Mouse (Mus musculus): ENCODE results near the gene Phf21a. TPM values are rescaled to one million over a fixed set of nuclear protein-coding genes. Genes with fewer than 3 reads are reported as not detected.

Gene Phf21a
- total RNA-seq, 1 experiment from 2014 or later = 95.3 TPM

DNA sequence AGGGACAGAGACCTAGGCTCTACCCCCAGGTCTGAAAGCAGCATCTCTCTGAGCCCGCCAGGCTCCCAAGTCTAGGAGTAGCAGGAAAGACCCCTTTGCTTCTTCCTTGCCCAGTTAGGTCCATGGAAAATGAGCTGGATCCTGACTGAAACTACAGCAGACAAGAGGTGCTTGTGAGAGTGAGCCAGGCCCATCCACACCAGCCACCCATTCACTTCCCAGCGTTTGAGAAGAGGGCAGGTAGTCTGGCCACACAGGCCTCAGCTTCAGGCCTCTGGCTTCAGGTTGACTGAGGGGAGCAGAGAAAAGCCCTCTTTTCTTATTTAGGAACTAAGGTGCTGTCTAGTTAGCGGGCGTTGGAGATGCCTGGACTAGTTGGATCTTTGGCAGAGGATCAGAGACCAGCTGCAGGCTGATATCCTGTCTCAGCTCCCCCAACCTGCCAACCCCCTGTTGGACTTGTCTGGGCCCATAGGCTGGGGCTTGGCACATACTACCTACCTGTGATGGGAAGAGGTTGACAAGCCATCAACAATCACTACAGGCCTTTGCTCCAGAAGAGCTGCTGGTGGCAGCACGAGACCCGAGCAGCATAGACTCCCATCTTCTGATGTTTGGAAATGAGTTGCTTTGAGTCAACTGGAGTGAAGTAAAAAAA, 269.8 kb downstream of the Phf21a start:
- DNase-seq = peak; percentile 1

DNA sequence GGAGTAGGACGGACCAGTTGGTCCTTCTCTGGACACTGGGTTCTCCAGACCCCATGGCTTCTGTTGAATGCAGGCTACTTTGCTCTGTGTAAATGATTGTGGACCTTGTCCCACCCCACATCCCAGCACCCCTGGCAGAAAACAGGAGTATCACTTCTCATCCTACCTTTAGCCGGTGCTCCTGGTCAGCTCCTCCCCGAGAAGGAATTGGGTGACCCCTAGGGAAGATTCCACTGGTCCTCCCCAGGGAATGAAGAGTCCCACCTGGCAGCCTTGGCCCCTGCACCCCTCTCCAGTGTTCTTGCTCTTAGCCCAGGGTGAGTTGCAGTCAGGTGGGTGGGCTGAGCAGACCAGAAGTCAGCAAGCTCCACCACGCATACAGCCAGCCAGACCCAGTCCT, 271.2 kb downstream of the Phf21a start:
- DNase-seq = no peak

DNA sequence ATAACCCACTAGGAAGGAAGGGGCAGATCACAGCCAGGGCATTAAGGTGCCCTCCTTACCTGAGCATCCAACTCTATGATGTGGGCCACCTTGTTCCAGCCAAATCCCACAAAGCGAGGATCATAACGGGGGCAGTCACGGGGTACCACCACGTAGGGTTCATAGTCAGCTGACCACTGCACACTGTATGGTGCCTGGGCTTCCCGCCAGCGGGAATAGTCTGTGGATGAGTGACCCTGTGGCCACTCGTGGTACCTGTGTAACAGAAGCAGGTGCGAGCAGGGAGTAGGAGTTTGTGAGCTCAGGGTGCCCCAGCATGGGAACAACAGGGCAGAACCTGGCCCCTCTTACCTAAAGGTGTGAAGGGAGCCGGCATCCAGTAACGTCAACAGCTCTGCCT, 272.7 kb downstream of the Phf21a start:
- DNase-seq = no peak

DNA sequence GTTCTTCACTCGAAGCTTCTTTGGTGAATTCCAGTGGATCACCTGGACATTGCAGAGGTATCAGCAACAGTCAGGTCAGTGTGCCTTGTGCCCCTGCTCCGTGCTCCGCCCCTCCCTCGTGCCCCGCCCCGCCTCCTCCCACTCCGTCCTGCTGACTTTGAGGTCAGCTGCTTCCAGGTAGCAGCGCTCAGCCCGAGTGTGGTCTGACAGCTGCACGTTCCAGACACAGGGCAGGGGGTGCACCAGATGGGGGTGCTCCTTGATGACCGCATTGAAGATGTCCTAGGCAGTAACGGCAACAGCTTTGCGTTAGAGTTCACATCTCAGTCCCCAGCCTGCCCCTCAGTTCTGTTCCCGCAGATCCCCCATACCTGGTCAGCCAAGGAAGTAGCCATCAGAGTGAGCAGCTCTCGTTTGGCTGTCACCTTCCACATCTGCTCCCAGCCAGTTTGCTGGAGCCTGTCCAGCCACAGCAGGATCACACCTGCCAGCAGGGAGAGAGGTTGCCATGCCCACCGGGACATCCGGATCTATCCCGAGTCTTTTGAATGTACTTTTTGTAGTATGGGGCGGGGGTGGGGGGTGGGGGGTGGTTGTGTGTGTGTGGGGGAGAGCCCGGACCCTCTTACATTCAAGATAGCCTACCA, 274.6 kb downstream of the Phf21a start:
- no peak for DNase-seq

DNA sequence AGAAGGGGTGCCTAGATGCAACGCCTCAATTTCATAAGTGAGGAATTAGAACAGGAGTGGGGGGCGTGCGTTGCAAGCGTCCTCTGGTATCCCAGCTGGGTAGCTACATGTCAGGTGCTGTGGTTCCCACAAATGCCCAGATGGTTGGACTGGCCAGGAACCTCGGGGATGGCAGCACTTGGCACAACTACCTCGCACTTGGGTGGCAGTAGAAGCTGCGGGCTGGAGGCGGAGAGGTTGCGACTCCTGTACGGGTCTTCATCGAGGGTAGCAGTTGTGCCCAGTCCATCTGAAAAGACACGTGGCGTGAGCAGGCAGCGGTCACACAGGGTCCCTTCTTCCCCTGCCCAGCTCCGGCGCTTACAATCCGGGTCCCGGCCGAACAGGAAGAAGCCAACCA, 277.5 kb downstream of the Phf21a start:
- no peak for DNase-seq

DNA sequence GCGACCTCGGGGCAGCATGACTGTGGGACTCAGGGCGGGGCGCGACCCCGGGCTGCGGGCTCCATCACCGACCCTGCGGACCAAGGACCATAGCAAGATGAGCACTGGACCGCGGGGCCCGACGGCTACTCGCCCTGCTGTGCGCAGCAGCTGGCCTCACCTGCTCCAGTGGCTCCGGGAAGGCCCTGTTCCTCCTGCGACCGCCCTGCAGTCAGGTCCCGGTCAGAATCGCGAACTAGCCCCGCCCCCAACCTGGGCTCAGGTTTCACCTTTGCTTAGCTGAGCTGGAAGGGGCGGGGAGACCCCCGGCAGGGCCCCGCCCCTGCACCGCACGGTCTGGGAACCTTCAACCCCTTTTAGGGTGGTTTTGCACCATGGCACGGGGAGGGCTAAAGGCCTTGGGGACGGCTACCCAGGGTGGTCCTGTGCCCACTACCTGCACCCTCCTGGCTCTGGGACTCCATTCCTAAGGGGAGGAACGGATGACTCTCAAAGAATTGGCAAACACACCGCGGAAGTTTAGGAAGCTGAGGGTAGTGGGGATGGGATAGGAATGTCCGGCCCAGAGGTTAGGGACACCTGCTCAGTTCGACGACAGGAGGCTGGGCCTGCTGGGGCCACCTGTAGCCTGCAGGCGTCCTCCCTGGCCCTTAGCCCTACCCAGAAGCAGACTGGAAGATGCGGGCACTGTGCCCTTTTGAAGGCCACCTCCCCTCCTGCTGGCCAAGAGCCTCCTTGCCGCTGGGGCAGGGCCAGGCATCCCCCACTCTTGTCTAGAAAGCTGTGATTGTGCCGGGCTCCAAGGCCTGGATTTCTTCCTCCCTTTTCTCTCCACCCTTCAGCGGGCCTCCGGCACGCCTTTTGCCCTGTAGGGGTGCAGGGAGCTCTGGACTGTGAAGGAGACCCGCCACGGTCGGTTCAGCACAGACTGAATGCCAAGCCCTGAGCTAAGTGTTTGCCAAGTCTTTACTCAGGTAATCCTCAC, 278.2 kb downstream of the Phf21a start:
- DNase-seq = peak; percentile 28

DNA sequence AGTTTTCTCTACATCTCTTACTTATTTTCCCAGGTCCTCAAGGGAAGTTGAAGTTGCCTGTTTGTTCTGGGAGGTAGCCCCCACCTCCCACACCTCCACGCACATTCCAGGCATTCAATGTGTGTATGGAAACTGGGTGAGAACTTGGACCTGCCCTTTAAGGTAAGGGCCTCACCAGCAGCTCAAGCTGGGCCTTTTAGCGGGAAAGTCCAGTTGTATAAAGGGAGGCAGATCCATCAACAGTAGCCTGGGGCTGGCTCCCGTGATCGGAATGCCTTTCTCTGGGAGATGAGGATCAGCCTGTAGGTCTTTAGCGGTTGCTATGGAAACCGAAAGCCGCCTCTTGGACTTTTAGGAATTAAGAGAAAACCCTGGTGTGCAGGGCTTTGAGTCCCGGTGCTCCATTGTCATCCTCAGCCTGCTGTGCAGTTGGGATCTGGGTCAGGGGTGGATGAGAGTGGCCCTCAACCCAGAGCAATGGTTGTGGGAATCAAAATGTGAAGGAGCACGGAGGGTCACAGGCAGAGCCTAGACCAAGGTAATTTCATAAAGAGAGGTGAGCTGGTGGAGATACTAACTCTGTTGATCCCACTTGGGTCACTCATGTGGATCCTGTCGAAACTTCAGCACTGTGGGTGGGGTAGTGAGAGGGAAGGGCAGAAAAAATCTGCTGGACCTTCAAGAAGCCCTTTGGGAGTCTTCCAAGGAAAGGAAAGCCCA, 279.2 kb downstream of the Phf21a start:
- DNase-seq = no peak

DNA sequence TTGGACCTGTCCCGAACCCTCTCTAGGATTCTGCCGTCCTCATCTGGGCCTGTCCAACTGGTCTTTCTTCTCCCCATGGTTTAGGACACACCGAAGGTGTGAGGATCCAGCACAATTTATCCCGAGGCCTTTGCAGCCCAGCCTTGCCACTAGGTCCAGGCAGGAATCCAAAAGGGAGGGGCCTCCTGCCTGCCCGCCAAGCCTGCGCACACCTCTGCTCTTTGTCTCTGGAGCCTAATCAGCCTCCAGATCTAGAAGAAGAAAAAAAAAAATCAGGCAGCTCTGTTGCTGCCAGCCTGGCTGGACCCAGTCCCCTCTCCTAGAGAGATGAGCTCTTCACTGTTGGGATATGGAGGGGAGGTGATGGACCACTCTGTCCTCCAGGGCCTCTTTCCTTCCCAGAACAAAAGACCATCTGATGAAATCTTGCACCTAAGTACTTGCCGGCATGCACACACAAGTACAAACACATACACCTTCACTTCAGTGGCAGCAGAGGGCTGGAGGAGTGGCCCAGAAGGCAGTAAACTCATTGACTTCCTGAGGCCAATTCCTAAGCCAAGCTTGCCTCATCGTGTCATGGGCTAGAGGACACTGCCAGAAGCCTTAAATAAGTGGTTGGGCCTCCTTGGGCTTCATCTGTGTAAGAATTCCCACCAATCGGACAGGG, 280.0 kb downstream of the Phf21a start:
- DNase-seq = peak; percentile 61

DNA sequence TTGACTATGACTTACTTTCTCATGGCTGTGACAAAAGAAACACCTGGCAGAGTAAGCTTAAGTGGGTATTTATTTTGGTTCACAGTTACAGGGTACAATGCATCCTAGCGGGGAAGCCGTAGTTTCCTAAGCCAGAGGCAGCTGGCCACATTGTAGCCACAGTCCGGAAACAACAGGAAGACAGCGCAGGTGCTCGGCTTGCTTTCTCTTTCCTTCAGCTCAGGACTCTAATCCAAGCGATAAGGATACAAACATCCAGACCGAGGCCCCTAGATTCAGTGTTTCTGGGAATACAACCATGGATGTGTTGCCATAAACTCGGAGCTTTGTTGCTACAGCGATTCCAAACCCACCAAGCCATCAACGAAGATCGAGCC, 280.5 kb downstream of the Phf21a start:
- no peak for DNase-seq

DNA sequence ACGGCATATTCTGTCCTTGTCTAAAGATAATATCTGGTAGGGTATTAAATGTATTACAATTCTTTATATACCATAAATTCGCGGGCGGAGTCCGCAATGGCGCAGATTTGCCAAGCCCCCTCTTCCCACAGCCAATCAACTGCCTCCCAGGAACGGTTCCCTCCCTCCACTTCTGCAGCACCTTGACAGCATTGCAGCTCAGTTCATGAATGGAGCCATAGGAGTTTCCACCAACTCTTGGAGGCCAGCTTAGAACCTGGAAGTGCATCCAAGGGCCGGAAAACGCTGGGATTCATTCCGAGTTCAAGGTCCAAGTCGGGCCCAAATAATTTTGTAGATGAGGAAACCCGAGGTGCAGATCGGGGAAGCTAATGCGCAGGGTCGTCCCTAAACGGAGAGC, 281.6 kb downstream of the Phf21a start, which contains the start of the genes Pex16 and Large2:
Gene Pex16, plus strand, starts transcription at position 163 of the 400 bp plus-strand sequence.
Gene Large2, minus strand, starts transcription at position 356 of the 400 bp plus-strand sequence.
- DNase-seq = peak; percentile 31

DNA sequence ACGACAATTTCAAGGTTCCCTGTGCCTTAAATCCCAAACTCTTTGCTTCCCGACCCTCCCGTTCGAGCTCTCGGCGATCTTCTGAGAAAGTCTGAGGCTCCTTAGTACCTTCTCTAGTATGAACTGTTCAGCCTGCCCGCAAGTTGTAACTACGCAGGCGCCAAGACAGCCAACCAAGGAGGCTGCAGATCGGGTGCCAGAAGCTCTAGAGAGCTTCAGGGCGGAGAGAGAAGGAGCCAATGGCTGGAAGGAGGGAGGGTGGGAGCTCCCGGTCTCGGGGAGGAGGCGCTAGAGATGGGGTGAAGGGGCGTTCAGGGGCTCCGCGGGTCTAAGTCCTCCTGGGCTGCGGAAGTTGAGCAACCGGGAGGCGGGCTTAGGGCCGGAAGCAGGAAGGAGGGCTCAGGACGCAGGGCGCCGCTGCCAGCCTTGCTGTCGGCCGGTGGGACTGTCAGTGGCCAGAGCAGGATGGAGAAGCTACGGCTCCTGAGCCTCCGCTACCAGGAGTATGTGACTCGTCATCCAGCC, 282.2 kb downstream of the Phf21a start:
- DNase-seq = peak; percentile 94

DNA sequence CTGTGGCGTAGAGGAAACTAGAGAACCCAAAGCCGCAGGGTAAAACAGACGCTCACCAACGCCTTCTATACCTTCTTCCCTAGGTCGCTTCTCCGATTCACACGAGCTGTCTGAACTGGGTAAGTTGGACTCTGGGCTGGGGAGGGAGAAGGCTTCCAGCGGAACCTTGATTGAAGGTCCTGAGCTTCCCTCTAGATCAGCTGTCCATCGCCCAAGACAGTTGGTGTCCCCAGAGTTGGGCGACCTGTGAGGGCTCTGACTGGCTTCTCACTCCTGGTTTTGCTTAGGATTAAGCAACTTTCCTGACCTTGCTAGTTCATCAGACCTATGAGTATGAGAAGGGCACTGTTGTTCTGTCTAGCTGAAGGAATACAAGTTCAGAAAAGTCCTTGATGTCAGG, 282.9 kb downstream of the Phf21a start:
- DNase-seq = no peak

DNA sequence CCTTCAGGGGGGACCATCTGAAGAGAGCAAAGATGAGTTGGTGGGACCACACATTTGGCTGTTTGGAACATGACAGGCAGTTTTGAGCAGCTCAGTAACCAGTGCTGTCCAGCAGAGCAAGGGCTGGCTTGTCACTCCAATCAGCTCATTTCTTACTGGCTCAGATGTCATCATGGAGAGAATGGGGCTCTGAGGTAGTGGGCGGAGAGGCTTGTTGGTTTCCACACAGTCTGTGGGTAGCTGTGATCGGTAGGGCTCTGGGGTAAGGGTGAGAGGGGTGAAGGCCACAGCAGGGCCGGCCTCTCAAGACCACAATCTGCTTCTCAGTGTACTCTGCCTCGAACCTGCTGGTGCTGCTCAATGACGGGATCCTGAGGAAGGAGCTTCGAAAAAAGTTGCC, 283.4 kb downstream of the Phf21a start:
- no peak for DNase-seq

DNA sequence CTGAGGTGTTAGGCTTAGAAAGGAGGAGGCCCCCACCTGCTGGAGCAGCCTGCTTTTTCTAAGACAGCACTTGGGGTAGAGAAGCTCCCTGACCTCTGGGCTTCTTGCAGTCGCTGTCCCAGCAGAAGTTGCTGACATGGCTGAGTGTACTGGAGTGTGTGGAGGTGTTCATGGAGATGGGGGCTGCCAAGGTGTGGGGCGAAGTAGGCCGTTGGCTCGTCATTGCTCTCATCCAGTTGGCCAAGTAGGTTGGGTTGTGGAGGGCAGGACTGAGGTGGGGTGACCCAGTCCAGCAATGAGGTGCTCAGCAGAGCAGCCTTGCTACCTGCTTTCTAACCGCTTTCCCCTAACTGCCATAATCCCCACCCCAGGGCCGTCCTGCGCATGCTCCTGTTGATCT, 284.4 kb downstream of the Phf21a start:
- no peak for DNase-seq

DNA sequence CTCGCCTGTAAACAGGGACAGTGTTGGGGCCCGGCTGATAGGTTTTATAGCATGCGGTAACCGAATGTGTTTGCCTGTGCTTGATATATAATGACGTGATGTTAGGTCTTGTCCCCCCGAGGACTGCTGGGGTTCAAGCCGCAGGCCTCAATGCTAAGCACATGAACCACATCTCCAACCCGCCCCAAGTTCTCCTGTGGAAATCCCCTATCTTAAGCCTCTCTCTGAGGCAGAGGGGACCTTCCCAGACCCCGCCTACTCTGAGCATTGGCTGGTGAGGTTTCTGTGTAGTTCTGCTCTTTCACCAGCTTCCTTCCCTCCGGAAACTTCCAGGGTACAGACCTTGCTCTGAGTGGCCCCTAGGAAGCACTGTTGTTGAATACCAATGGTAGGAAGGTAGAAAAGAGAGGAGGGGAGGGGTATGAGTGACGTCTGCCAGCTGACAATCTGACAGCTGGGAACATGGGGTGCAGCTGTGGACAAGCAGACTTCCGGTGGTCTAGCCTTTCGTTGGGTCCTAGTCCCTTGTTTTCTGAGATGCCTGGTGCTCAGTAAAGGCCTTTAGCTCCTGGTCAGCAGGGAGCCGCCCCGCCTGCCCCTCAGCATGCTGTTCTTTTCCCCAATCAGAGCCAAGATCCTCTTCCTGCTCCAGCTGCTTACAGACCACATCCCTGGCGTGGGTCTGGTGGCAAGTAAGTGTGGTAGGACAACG, 287.0 kb downstream of the Phf21a start:
- no peak for DNase-seq

DNA sequence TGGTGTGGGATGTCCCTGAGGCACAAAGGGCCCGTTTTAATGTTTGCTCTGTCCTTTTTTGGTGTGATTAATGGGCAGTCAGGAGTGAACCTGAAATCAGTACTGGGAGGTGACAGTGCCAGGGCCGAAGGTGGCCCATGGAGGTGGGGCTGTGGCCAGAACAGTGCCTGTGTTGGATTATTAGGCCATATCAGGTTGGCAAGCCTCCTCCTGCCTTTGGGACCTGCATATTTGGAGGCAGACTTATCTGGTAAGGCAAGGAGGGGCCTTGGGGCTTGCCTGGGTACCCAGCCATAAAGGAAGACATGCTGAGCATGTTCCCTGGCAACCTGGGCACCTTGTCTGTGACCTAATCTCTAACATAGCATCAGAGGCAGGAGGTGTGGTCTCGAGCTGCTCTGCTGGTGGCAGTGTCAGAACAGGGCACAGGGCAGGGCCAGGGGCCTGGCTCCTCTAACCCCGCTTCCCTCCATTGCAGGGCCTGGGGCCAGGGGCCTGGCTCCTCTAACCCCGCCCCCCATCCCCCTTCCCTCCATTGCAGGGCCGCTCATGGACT, 287.7 kb downstream of the Phf21a start:
- DNase-seq = no peak

DNA sequence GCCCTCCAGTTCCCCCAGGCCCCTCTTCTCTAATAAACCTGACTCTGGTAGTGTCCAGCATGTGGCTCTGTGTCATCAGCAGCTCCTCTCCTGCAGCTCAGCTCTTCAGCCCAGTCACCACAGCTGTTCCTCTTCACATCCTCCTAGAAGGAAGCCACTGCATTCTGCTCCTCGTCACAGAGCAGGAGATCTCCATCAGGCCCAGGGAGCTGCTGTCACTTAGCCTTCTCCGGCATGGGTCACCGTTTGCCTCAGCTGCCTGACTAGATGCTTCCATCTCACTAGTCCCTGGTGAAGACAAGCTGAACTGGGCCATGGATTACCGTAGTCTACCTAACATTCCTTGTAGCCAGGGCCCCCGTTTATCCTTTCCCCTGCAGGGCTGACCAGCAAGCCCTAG, 288.2 kb downstream of the Phf21a start:
- DNase-seq = no peak

DNA sequence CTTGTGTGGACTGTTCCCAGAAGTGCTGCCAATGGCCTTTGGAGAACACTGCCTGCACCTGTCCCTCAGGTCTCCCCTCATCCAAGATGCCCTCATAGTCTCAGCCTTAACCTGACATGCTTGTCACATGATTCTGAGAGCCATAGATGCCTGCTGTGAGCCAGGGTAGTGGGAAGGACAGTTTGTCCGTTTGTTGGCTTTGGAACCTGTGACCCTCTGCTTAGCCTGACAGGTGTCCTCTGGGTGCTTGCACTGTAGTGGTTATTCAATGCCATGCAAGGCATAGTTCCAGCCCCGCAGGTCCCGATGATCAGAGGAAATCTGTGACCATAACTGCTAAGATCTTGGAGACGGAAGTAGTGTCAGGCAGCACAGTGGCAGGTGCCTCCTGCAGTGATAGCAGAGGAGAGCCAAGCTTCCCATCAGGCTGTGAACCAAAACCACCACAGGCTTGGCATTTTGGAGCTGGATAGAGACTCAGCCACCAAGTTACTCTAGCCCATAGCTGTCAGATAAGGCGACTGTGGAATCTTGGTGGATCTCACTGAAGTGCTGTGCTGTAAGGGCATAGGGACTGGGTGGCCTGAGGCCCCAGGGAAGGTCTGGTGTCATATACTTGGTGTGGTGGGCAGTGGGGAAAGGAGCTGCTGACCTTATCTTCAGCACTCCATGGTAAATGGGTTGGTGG, 289.1 kb downstream of the Phf21a start, which contains the start of gene 1700029I15Rik:
Gene 1700029I15Rik, plus strand, starts transcription at position 638 of the 688 bp plus-strand sequence.
- no peak for DNase-seq

DNA sequence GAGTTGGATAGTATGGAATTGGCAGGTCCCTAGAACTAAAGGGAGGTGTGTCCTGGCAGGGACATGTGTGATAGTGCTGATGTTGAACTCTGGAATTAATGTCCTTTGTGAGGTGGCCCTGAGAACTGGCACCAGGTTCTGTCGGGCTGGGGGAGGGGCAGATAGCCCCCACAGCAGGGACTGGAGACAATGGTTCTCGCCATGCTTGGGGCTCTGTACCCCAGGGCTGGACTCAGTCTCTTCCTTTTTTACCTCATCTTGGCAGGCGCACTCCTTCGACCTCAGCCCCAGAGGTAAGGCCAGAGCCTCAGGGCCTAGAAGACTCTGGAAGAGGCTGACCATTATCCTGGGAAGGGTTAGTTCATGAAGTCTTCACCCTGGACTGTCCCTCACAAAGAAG, 289.8 kb downstream of the Phf21a start:
- no peak for DNase-seq

DNA sequence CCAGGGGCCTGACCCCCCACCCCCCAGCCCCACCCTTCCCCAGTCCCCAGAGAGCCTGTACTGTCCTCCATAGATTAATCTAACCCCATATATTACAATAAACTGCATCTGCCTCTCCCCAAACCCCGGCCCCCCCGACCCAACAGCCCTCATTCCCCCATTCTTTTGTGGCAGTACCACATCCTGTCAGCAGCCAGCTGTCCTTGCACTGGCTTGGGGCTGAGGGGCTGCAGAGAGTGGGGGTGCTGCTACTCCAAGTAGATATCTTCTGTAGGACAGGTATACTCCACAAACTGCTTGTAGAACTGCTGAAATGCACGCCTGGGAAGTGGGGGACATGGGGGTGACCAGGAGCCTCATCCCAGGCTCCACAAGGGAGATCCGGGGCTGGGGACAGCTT, 291.2 kb downstream of the Phf21a start:
- DNase-seq = no peak

Measured in adrenal gland, postnatal 25 days (tissue).